Mouse (Mus musculus) embryonic facial prominence, embryonic 12.5 days (tissue): ENCODE data around the gene Ifng. TPM values are rescaled to one million over a fixed set of nuclear protein-coding genes. Genes with fewer than 3 reads are reported as not detected.

Experiments used
- ATAC-seq: fragments of 200-750 bp; cut with Nextera tagmentation; 2 replicates; pipeline ENCODE4 v1.8.0; 2017; ENCODE audit not compliant: insufficient number of reproducible peaks, insufficient read depth, low FRiP score, low TSS enrichment
- H3K27ac ChIP-seq: fragments of 300-500 bp; sonication (generic); 2 replicates; pipeline ENCODE4 v1.5.1; 2016; ENCODE audit warnings: mild to moderate bottlenecking
- H3K27me3 ChIP-seq: fragments of 300-500 bp; sonication (generic); 2 replicates; pipeline ENCODE4 v1.6.1; 2016; ENCODE audit warnings: mild to moderate bottlenecking, moderate library complexity
- H3K36me3 ChIP-seq: fragments of 300-500 bp; sonication (generic); 2 replicates; pipeline ENCODE4 v1.6.1; 2016; ENCODE audit warnings: mild to moderate bottlenecking
- H3K4me1 ChIP-seq: fragments of 300-500 bp; sonication (generic); 2 replicates; pipeline ENCODE4 v1.6.1; 2016
- H3K4me2 ChIP-seq: fragments of 300-500 bp; sonication (generic); replicated peaks from 2 replicates; pipeline ENCODE4 v1.6.1; 2016; ENCODE audit warnings: mild to moderate bottlenecking, moderate library complexity
- H3K4me3 ChIP-seq: fragments of 300-500 bp; sonication (generic); 2 replicates; pipeline ENCODE4 v1.5.1; 2016; ENCODE audit warnings: mild to moderate bottlenecking
- H3K9ac ChIP-seq: fragments of 300-500 bp; sonication (generic); 2 replicates; pipeline ENCODE4 v1.6.1; 2016; ENCODE audit warnings: mild to moderate bottlenecking, moderate library complexity
- H3K9me3 ChIP-seq: fragments of 300-500 bp; sonication (generic); 2 replicates; pipeline ENCODE4 v1.6.1; 2016; ENCODE audit warnings: mild to moderate bottlenecking, moderate library complexity
- WGBS: fragments of 180-500 bp; shearing (Covaris S2); methylation state at CpG from one replicate; pipeline ENCODE4 v1.1.7; 2016; 5-methylcytosine and 5-hydroxymethylcytosine counted together
- polyA plus RNA-seq: library from polyadenylated mRNA; unstranded; fragments of >200 nt; fragmentation: Nextera tagmentation; extraction: Ambion mirVana; gene quantifications from 2 replicates; pipeline ENCODE4 v1.2.1, GENCODE M21; 2016

Gene Ifng
- polyA plus RNA-seq = not detected in 2 replicates

DNA sequence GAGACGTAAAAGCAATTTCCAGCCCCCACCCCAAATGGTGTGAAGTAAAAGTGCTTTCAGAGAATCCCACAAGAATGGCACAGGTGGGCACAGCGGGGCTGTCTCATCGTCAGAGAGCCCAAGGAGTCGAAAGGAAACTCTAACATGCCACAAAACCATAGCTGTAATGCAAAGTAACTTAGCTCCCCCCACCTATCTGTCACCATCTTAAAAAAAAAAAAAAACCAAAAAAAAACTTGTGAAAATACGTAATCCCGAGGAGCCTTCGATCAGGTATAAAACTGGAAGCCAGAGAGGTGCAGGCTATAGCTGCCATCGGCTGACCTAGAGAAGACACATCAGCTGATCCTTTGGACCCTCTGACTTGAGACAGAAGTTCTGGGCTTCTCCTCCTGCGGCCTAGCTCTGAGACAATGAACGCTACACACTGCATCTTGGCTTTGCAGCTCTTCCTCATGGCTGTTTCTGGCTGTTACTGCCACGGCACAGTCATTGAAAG lies at the start of gene Ifng:
Gene Ifng (plus strand): TSS at position 305 of the 499 bp plus-strand sequence.
- Histone ChIP-seq H3K9me3 (no peaks in the 10 kb centered on the region), H3K4me3 (no peak within 1 kb of the TSS), H3K27me3 (no peaks in the 10 kb centered on the region), H3K4me1 (no peaks in the 10 kb centered on the region), H3K27ac (no peak within 1 kb of the TSS), H3K4me2 (no peak within 1 kb of the TSS), H3K9ac (no peak within 1 kb of the TSS), H3K36me3 (no peaks in the 10 kb centered on the region)
- 92% methylated on average over 11 of the region's 11 CpGs for WGBS
- ATAC-seq = no peak

GRCm38 (mm10) chr10:118399917-118400316 lies 40.9 kb upstream of the Ifng start:
- WGBS = 84% methylated on average over 16 of the region's 16 CpGs
- H3K4me3 ChIP-seq = no peak overlapping the region
- H3K36me3 ChIP-seq = no peaks in the 10 kb centered on the region
- no peak overlapping the region for H3K9ac ChIP-seq
- H3K4me1 ChIP-seq = no peaks in the 10 kb centered on the region
- H3K4me2 ChIP-seq = no peak overlapping the region
- no peaks in the 10 kb centered on the region for H3K27me3 ChIP-seq
- no peak for ATAC-seq
- H3K9me3 ChIP-seq = no peaks in the 10 kb centered on the region
- H3K27ac ChIP-seq = no peak overlapping the region

GRCm38 (mm10) chr10:118406463-118407221 lies 34.2 kb upstream of the Ifng start:
- Histone ChIP-seq H3K4me2 (no peak overlapping the region), H3K4me3 (no peak overlapping the region), H3K27me3 (no peaks in the 10 kb centered on the region), H3K4me1 (no peaks in the 10 kb centered on the region), H3K27ac (no peak overlapping the region), H3K9ac (no peak overlapping the region), H3K36me3 (no peaks in the 10 kb centered on the region), H3K9me3 (no peaks in the 10 kb centered on the region)
- no peak for ATAC-seq
- 78% methylated on average over 5 of the region's 5 CpGs for WGBS

GRCm38 (mm10) chr10:118411377-118411776 lies 29.5 kb upstream of the Ifng start:
- no peak overlapping the region for H3K9ac ChIP-seq
- H3K4me1 ChIP-seq = no peaks in the 10 kb centered on the region
- H3K4me2 ChIP-seq = no peak overlapping the region
- H3K27ac ChIP-seq = no peak overlapping the region
- no peaks in the 10 kb centered on the region for H3K36me3 ChIP-seq
- no peaks in the 10 kb centered on the region for H3K9me3 ChIP-seq
- no peak for ATAC-seq
- no peaks in the 10 kb centered on the region for H3K27me3 ChIP-seq
- no peak overlapping the region for H3K4me3 ChIP-seq

DNA sequence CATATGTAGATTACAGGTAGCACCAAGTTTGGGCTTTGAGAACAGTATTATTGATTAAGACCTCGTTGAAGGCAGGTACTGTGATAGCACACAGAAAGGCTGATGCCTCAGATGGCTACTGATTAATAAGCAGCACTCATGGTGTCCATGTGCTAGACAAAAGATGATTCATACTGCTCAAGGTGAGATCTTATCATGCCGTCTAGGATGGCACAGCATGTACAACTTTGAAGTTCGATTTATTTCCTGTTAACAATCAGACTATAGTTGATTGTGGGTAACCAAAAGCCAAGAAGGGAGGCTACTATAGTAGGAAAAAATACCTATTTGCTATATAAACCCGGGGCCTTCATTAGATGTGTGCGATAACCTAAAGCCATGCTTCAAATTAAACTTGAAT lies 28.1 kb upstream of the Ifng start:
- 79% methylated on average over 5 of the region's 5 CpGs for WGBS

DNA sequence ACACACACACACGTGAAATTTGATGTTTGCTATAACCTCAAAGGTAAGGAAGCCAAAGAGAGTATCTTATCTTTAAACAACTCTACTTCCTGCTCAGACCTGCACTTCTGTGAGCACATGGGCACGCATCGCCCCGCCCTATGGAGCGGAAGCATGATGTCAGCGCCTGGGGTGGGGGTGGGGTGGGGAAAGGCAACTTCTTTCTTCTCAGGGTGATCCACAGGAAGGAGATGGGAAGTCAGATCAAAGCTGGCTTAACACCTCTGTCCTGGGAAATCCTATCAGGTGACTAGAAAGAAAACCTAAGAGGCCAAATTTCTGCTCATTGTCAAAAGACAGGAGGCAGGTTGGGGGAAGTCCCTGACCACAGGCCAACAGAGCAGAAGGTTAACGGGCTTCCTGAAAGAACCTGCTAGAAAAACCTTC lies 21.8 kb upstream of the Ifng start:
- WGBS = 86% methylated on average over 7 of the region's 7 CpGs
- no peak overlapping the region for H3K9ac ChIP-seq
- no peaks in the 10 kb centered on the region for H3K36me3 ChIP-seq
- H3K4me1 ChIP-seq = no peaks in the 10 kb centered on the region
- no peak overlapping the region for H3K4me3 ChIP-seq
- H3K4me2 ChIP-seq = no peak overlapping the region
- H3K27ac ChIP-seq = no peak overlapping the region
- ATAC-seq = no peak
- H3K9me3 ChIP-seq = no peaks in the 10 kb centered on the region
- no peaks in the 10 kb centered on the region for H3K27me3 ChIP-seq

More for the DNA sequence above, 28.1 kb upstream of the Ifng start:
- H3K36me3 ChIP-seq = no peaks in the 10 kb centered on the region
- H3K27ac ChIP-seq = no peak overlapping the region
- H3K4me1 ChIP-seq = no peaks in the 10 kb centered on the region
- no peak overlapping the region for H3K9ac ChIP-seq
- H3K4me2 ChIP-seq = no peak overlapping the region
- no peaks in the 10 kb centered on the region for H3K27me3 ChIP-seq
- H3K4me3 ChIP-seq = no peak overlapping the region
- no peak for ATAC-seq
- H3K9me3 ChIP-seq = no peaks in the 10 kb centered on the region

DNA sequence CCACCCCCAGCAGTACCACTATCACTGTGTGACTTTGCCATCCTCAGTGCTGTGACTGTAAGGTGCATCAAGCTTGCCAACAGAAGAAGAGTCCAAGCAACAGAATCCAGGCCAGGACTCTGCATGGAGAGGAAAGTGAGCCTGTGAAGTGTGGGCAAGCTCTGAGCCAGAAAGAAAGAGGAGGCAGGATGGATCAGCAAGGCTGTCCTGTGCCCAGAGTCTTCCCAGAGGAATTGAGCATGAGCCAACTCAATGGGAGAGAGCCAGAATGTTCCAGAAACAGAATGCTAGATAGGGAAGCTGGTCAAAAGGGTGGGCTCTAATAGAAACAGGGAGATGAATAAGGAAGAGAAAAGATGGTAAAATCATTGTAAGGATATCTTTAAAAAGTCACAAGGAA lies 19.9 kb upstream of the Ifng start:
- H3K36me3 ChIP-seq = no peaks in the 10 kb centered on the region
- no peak overlapping the region for H3K4me2 ChIP-seq
- H3K9ac ChIP-seq = no peak overlapping the region
- no peak overlapping the region for H3K27ac ChIP-seq
- no peaks in the 10 kb centered on the region for H3K4me1 ChIP-seq
- H3K27me3 ChIP-seq = no peaks in the 10 kb centered on the region
- ATAC-seq = no peak
- H3K9me3 ChIP-seq = no peaks in the 10 kb centered on the region
- H3K4me3 ChIP-seq = no peak overlapping the region

- ATAC-seq = no peak
Observed at GRCm38 (mm10) chr10:118435501-118435900, 5.3 kb upstream of the Ifng start.

DNA sequence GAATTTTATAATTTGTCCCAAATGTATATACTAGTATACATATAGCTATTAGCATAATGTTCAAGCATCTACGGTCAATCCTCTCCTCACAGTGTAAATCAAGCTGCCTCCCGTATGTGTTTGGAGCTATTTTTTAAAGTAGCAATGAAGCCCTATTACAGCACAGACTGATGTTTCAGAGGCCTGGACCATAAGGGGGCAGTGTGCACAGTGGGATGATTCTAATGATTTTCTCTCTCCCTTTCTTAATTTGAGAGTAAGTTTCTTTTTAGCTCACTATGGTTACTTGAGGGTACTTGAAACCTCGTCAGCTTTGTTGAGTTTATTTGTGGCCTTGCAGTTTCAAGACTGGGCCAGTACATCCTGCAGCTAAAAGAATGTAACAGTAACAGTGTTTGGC lies 1.1 kb downstream of the Ifng start:
- Histone ChIP-seq H3K27me3 (no peaks in the 10 kb centered on the region), H3K27ac (no peak overlapping the region), H3K4me1 (no peaks in the 10 kb centered on the region), H3K9me3 (no peaks in the 10 kb centered on the region), H3K4me2 (no peak overlapping the region), H3K4me3 (no peak overlapping the region), H3K9ac (no peak overlapping the region), H3K36me3 (no peaks in the 10 kb centered on the region)
- WGBS = 69% methylated on average over 3 of the region's 3 CpGs
- ATAC-seq = no peak

More at GRCm38 (mm10) chr10:118435501-118435900, 5.3 kb upstream of the Ifng start:
- H3K9ac ChIP-seq = no peak overlapping the region
- 92% methylated on average over 6 of the region's 6 CpGs for WGBS
- no peaks in the 10 kb centered on the region for H3K9me3 ChIP-seq
- no peak overlapping the region for H3K4me2 ChIP-seq
- no peak overlapping the region for H3K4me3 ChIP-seq
- H3K36me3 ChIP-seq = no peaks in the 10 kb centered on the region
- no peak overlapping the region for H3K27ac ChIP-seq
- no peaks in the 10 kb centered on the region for H3K27me3 ChIP-seq
- H3K4me1 ChIP-seq = no peaks in the 10 kb centered on the region

DNA sequence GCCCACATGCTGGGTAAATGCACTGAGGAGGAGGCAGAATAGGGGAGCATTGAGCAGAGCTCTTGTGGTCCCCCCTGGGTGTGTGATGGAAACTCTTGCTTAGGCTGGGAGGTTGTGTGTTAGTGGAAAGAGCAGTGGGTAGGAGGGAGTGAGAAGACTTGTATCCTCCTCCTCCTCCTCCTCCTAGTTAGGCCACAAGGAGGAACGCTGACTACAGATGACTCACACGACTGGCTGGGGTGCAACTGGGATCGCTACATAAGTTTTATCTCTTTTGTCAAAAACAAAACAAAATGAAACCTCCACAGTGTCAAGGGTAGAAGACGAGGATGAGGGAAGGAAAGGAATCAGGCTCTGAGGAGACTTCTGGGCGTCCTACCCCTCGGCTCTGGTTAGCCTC lies 2.2 kb downstream of the Ifng start:
- H3K4me2 ChIP-seq = no peak overlapping the region
- WGBS = 90% methylated on average over 6 of the region's 6 CpGs
- no peaks in the 10 kb centered on the region for H3K9me3 ChIP-seq
- H3K27me3 ChIP-seq = no peaks in the 10 kb centered on the region
- no peak overlapping the region for H3K27ac ChIP-seq
- no peak overlapping the region for H3K9ac ChIP-seq
- no peaks in the 10 kb centered on the region for H3K36me3 ChIP-seq
- no peak overlapping the region for H3K4me3 ChIP-seq
- no peaks in the 10 kb centered on the region for H3K4me1 ChIP-seq
- ATAC-seq = no peak

DNA sequence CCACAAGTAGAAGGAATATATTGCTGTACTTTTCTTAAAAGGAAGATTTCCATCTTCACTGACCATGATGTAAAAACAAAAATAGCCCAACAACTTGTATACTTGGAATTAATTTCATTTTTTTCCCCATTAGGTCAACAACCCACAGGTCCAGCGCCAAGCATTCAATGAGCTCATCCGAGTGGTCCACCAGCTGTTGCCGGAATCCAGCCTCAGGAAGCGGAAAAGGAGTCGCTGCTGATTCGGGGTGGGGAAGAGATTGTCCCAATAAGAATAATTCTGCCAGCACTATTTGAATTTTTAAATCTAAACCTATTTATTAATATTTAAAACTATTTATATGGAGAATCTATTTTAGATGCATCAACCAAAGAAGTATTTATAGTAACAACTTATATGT lies 4.2 kb downstream of the Ifng start:
- Histone ChIP-seq H3K9ac (no peak overlapping the region), H3K9me3 (no peaks in the 10 kb centered on the region), H3K27ac (no peak overlapping the region), H3K36me3 (no peaks in the 10 kb centered on the region), H3K27me3 (no peaks in the 10 kb centered on the region), H3K4me1 (no peaks in the 10 kb centered on the region), H3K4me2 (no peak overlapping the region), H3K4me3 (no peak overlapping the region)
- WGBS = 92% methylated on average over 6 of the region's 6 CpGs
- ATAC-seq = no peak

DNA sequence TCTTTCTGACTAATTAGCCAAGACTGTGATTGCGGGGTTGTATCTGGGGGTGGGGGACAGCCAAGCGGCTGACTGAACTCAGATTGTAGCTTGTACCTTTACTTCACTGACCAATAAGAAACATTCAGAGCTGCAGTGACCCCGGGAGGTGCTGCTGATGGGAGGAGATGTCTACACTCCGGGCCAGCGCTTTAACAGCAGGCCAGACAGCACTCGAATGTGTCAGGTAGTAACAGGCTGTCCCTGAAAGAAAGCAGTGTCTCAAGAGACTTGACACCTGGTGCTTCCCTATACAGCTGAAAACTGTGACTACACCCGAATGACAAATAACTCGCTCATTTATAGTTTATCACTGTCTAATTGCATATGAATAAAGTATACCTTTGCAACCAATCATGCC lies 4.7 kb downstream of the Ifng start:
- Histone ChIP-seq H3K4me2 (no peak overlapping the region), H3K4me1 (no peaks in the 10 kb centered on the region), H3K36me3 (no peaks in the 10 kb centered on the region), H3K4me3 (no peak overlapping the region), H3K27me3 (no peaks in the 10 kb centered on the region), H3K27ac (no peak overlapping the region), H3K9me3 (no peaks in the 10 kb centered on the region), H3K9ac (no peak overlapping the region)
- WGBS = 84% methylated on average over 8 of the region's 8 CpGs
- no peak for ATAC-seq
